Mouse (Mus musculus): ENCODE data around the gene Ralgds. TPM values are rescaled to one million over a fixed set of nuclear protein-coding genes. Genes with fewer than 3 reads are reported as not detected.

Gene Ralgds
- total and polyA plus RNA-seq, 2 experiments from 2014 or later, result 76.8 to 266 TPM

GRCm38 (mm10) chr2:28532938-28533771 is 20.2 kb downstream of the Ralgds start:
- H3K9me3 ChIP-seq (ENCODE audit: low read length), result no peaks in the 10 kb centered on the region
- DNase-seq (ENCODE audit: low spot score) (peak; percentile 95), ATAC-seq (peak; percentile 93)
- H3K9ac ChIP-seq (replicated peaks; ENCODE audit: low read length), result peak overlapping the region; percentile 77
- WGBS, result 4% methylated on average over 48 of the region's 49 CpGs
- H3K4me3 ChIP-seq (ENCODE audit: low read length), result peak overlapping the region; percentile 61
- H3K27me3 ChIP-seq (ENCODE audit: insufficient read depth, low read length), result no peaks in the 10 kb centered on the region
- H3K4me1 ChIP-seq (ENCODE audit: insufficient read depth, low read length), result peaks cover 61% of the 10 kb centered on the region
- no peaks in the 10 kb centered on the region for H3K36me3 ChIP-seq (ENCODE audit: insufficient read depth, low read length)
- H3K27ac ChIP-seq, result peak overlapping the region; percentile 91
- peak overlapping the region; percentile 72 for H3K4me2 ChIP-seq (ENCODE audit: low read depth, low read length)
- peak; percentile 37; the same call in 1 of the 2 replicates for TF ChIP-seq CTCF (IDR thresholded peaks at IDR 0.05; ENCODE audit: low read depth)

DNA sequence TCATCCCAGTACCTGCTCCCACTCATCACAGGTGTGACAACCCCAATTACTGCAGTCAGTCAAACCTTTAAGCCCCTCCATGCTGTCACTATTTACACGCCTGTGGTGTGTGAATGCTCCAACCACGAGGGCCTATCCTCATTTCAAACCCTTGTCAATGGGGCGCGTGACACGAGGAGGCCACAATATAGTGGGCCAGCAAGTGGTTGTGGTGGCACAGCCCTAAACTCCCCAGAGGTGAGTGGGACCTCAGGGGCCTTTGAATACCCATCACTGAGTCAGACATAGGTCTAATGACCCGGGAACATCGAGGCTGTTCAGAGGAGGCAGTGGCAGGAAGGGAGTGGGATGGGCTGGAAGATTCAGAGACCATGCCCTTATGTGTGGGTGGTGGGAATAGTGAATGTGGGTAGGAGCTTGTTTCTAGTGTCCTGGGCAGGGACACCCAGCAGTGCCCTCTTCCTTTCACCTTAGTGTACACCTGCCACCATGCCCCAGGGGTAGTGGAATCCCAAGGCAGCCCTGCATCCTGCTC is 21.0 kb downstream of the Ralgds start:
- Histone ChIP-seq H3K4me3 (ENCODE audit: low read length) (peak overlapping the region; percentile 61), H3K4me1 (ENCODE audit: insufficient read depth, low read length) (peaks cover 62% of the 10 kb centered on the region), H3K9me3 (ENCODE audit: low read length) (no peaks in the 10 kb centered on the region), H3K27ac (peak overlapping the region; percentile 91), H3K4me2 (ENCODE audit: low read depth, low read length) (peak overlapping the region; percentile 72), H3K27me3 (ENCODE audit: insufficient read depth, low read length) (no peaks in the 10 kb centered on the region), H3K9ac (replicated peaks; ENCODE audit: low read length) (peak overlapping the region; percentile 77), H3K36me3 (ENCODE audit: insufficient read depth, low read length) (no peaks in the 10 kb centered on the region)
- DNase-seq (ENCODE audit: low spot score), result no peak
- 0 out of 2 replicates have a peak, but pooled peaks have one; percentile 1 for ATAC-seq
- 33% methylated on average over 7 of the region's 7 CpGs for WGBS
- TF ChIP-seq CTCF (IDR thresholded peaks at IDR 0.05; ENCODE audit: low read depth), result no peak

DNA sequence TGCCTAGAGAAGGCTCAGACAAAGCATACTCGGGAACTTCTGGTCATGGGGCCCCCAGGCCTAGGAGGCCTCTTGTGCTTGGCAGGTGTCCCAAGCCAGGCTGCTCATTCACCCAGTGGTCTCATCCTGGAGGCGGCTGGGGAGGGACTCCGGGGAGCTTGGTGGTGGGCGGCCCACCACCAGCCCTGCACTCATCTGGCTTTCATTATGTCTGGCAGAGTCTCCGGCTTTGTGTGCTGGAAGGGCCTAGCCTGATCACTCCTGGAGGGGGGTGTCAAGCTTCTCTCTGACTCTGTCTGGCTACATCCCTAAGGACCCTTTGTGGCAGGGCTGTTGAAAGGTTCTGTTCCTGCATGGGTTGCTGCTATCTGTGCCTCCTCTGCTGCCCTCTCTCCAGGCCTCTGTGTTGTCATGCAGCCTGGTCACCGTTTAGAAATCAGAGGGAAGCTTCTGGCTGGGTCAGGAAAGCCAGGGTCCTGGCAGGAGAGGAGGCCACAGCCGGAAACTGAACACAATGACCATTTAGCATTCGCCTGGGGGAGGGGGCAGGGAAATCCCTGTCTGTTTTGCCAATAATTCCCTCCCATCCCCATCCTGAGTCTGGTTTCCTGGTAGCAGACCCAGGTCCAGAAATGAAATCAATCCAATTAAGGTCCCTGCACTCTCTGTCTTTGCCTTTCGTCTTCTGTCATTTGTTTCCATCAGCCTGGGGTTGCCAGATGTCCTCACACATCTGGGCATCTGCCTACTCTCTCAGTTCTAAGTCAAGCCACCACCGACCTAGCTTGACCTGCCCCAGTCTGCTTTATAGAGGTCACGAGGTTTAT is 21.7 kb downstream of the Ralgds start:
- WGBS, result 15% methylated on average over 11 of the region's 11 CpGs
- Histone ChIP-seq H3K27ac (peak overlapping the region; percentile 91), H3K36me3 (ENCODE audit: insufficient read depth, low read length) (no peaks in the 10 kb centered on the region), H3K27me3 (ENCODE audit: insufficient read depth, low read length) (no peaks in the 10 kb centered on the region), H3K4me3 (ENCODE audit: low read length) (peak overlapping the region; percentile 61), H3K4me1 (ENCODE audit: insufficient read depth, low read length) (peaks cover 66% of the 10 kb centered on the region), H3K9me3 (ENCODE audit: low read length) (no peaks in the 10 kb centered on the region), H3K4me2 (ENCODE audit: low read depth, low read length) (peak overlapping the region; percentile 72), H3K9ac (replicated peaks; ENCODE audit: low read length) (peak overlapping the region; percentile 77)
- DNase-seq (ENCODE audit: low spot score) (peak; percentile 61), ATAC-seq (peak; percentile 21; the same call in 1 of the 2 replicates)
- no peak for TF ChIP-seq CTCF (IDR thresholded peaks at IDR 0.05; ENCODE audit: low read depth)

DNA sequence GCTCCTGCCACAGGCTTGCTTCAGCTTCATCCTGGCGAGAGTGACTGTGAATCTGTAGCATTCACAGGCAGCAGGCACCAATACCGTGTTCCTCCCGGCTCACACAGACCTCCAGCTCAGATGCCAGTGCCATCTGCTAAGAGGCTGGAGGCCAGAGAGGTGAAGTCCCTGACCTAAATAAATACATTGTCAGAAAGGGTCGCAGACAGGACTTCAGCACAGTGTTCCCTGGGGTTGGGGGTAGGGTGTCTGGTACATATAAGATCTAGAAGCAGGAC is 22.3 kb downstream of the Ralgds start:
- TF ChIP-seq CTCF (IDR thresholded peaks at IDR 0.05; ENCODE audit: low read depth), result no peak
- H3K4me1 ChIP-seq (ENCODE audit: insufficient read depth, low read length), result peaks cover 66% of the 10 kb centered on the region
- no peaks in the 10 kb centered on the region for H3K36me3 ChIP-seq (ENCODE audit: insufficient read depth, low read length)
- peak overlapping the region; percentile 91 for H3K27ac ChIP-seq
- H3K4me3 ChIP-seq (ENCODE audit: low read length), result peak overlapping the region; percentile 61; the same call in 1 of the 2 replicates
- no peaks in the 10 kb centered on the region for H3K9me3 ChIP-seq (ENCODE audit: low read length)
- H3K27me3 ChIP-seq (ENCODE audit: insufficient read depth, low read length), result no peaks in the 10 kb centered on the region
- ATAC-seq (no peak), DNase-seq (ENCODE audit: low spot score) (no peak)
- peak overlapping the region; percentile 72 for H3K4me2 ChIP-seq (ENCODE audit: low read depth, low read length)
- WGBS, result 15% methylated on average over 4 of the region's 4 CpGs
- H3K9ac ChIP-seq (replicated peaks; ENCODE audit: low read length), result peak overlapping the region; percentile 77

DNA sequence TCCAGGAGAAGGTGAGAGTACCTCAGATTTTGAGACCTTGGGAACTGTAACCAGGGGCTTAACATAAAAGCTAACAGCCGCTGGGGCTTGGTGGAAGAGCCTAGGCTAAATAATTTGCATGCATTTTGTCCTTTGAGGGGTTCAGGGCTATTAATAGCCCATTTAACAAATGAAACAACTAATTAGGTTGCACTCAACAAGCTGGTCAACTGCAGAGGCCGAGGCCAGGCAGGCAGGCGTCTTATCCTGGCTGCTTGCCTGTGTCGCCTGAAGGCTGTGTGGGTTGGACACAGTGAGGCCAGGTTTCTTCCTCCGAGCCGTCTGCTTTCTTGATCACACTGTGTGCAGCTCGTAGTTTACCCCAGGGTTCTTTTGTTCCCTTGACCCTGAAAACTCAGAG is 22.7 kb downstream of the Ralgds start:
- no peak overlapping the region for H3K4me3 ChIP-seq (ENCODE audit: low read length)
- peak overlapping the region; percentile 21; the same call in 1 of the 2 replicates for H3K9ac ChIP-seq (replicated peaks; ENCODE audit: low read length)
- no peak for TF ChIP-seq CTCF (IDR thresholded peaks at IDR 0.05; ENCODE audit: low read depth)
- 13% methylated on average over 7 of the region's 7 CpGs for WGBS
- DNase-seq (ENCODE audit: low spot score) (peak; percentile 65), ATAC-seq (no peak)
- H3K27ac ChIP-seq, result peak overlapping the region; percentile 91
- H3K4me2 ChIP-seq (ENCODE audit: low read depth, low read length), result peak overlapping the region; percentile 72
- no peaks in the 10 kb centered on the region for H3K27me3 ChIP-seq (ENCODE audit: insufficient read depth, low read length)
- H3K9me3 ChIP-seq (ENCODE audit: low read length), result no peaks in the 10 kb centered on the region
- H3K36me3 ChIP-seq (ENCODE audit: insufficient read depth, low read length), result no peaks in the 10 kb centered on the region
- H3K4me1 ChIP-seq (ENCODE audit: insufficient read depth, low read length), result peaks cover 67% of the 10 kb centered on the region

GRCm38 (mm10) chr2:28536166-28536565 is 23.2 kb downstream of the Ralgds start:
- WGBS, result 72% methylated on average over 4 of the region's 4 CpGs
- peaks cover 70% of the 10 kb centered on the region for H3K4me1 ChIP-seq (ENCODE audit: insufficient read depth, low read length)
- ATAC-seq, result no peak
- peak overlapping the region; percentile 72; the same call in 1 of the 2 replicates for H3K4me2 ChIP-seq (ENCODE audit: low read depth, low read length)
- H3K27me3 ChIP-seq (ENCODE audit: insufficient read depth, low read length), result no peaks in the 10 kb centered on the region
- H3K9ac ChIP-seq (replicated peaks; ENCODE audit: low read length), result no peak overlapping the region; the same call in 1 of the 2 replicates
- no peak for TF ChIP-seq CTCF (IDR thresholded peaks at IDR 0.05; ENCODE audit: low read depth)
- no peak for DNase-seq (ENCODE audit: low spot score)
- peak overlapping the region; percentile 91 for H3K27ac ChIP-seq
- H3K4me3 ChIP-seq (ENCODE audit: low read length), result no peak overlapping the region
- H3K36me3 ChIP-seq (ENCODE audit: insufficient read depth, low read length), result no peaks in the 10 kb centered on the region
- H3K9me3 ChIP-seq (ENCODE audit: low read length), result no peaks in the 10 kb centered on the region

Measured in hindbrain, postnatal 0 days (tissue).